Mouse (Mus musculus): Measurements from ENCODE around the gene Gorab.

Gene Gorab

DNA sequence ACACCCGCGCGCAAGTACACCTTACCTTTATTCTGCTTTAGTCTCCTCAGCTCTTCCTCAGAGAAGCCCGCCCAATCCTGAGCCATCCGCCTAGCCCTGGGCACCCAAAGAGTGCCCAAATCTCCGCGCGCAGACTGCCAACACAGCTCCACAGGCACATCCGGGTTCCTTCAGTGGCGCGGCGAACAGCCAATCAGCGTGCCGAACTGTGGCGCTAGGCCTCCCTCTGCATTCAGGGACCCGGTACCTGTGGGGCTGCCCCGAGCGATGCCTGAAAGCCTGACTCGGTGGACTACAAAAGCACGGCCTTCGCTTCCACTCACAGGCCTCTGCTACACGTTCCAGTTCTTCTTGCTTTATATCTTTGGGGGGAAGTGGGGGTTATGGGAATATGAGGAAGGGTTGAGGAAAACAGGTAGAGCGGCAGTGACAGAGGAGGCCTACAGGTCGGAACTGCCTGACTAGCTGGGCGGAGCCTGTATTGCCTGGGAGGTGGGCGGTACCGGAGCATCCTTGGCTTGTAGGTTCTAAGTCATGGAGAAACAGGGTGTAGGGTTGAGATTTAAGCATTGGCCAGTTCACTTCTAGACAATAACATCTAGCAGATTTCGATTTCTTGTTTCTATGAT is at the start of gene Gorab:
Gorab (minus strand) TSS at position 172 of the 629 bp plus-strand sequence.
- in situ Hi-C loops (cut with MboI, MseI), result loop anchor here in 1 of 2 experiments (25.0 kb wide), 1 partner anchor 759 kb away; the partner anchor contains the start of gene F5

DNA sequence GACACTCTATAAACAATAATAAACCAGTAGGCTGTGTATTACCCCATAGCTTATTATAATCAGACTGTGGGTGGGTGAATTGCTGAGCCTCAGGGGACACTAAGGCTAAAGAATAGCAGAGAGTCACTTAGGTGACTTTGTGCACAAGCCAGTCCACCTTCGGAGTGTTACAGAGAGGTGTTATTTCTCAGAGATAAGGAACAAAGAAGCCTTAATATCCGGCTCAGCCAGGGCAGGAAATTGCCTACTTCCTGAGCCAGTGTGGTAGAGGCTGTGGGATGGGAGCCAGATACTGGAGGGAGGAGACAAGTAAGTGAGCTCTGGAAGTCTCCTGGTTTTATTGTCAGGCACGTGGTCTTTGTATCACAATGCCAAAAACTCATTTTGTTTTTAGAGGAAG is 40.4 kb upstream of the Gorab start:
- in situ Hi-C loops (cut with MboI, MseI), result no loop called here

DNA sequence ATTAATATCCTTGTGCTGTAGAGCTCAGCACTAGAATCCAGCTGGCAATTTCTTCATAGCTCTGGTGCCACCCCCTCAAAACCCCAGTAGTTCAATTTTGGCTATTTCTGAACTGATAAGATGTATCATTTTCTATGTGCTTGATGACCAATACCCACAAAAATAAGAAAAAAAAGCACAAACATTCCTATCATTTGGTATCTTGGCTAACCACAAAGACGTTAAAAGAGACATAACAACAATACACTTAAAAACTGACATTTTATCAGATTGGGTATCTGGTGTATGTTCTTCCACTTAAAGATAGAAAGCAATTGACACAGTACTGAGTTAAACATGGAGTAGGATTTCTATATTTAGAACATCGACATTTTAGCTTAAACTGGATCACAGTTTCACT is 35.5 kb upstream of the Gorab start:
- in situ Hi-C loops (cut with MboI, MseI), result no loop called here

DNA sequence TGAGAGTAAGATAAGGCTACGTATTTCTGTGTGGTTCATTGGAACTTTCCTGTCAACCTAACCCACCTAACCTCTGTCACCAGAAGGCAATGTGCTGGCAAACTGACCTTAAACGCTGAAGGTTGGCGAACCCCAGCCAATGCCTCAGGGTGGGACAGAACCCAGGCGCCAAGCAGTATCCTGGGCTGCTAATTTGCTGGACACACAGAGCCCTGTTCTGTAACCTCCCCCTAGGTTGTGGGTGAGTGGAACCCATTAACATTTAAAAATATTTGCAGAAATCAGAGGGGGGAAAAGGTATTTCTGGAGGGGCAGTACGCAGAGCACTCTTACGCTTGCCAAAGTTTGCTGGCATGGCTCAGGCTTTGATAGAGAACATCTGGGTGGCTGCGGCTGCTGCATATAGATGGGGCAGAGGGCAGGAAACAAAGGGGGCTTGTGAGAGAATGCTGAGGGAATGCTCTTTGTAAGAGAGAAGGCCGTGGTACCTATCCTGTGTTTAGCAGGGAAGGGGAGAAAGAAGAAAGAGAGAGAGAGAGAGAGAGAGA is 20.1 kb upstream of the Gorab start:
- in situ Hi-C loops (cut with MboI, MseI), result loop anchor here in 1 of 2 experiments (25.0 kb wide), 1 partner anchor 739 kb away; the partner anchor contains the start of gene F5

DNA sequence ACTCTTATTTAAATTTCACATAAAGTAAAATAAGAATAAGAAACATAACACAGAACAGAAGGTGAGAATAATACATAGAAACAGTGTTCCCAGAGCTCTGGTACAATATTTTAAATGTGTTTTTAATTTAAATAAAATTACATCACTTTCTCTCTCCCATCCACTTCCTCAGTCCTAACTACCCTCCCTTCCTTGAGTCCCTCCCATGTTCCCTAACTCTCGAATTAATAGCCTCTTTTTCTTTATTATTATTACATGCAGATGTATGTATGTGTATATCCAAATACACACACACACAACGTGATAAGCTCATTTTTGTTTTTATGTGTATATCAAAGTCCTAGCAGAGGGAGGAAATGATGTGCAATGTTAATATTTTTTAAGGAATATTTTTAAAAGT is 13.7 kb upstream of the Gorab start:
- in situ Hi-C loops (cut with MboI, MseI), result loop anchor here in 1 of 2 experiments (25.0 kb wide), 1 partner anchor 745 kb away; the partner anchor contains the start of gene F5

DNA sequence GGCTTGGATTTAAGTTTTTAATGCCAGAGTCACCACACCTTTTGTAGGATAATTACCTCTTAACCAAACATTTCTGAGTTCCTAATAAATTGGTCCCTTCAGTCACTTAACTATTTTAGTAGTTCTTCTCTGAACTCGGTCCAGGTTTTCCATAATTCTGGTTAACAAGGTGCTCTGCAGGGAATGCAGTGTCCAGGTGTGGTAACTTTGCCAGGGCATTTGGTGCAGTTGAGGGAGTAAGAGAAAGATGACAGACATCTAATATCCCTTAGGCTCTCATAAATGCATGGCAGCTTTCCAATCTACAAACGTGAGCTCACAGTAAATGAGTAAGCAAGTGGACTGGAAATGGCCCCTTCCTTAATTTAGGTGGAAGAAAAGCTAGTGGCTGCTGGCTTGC is 10.7 kb upstream of the Gorab start:
- in situ Hi-C loops (cut with MboI, MseI), result loop anchor here (5.0 to 25.0 kb wide), 2 partner anchors 52 to 748 kb away; partner anchors contain the start of gene F5 (in 1 of the 2)

DNA sequence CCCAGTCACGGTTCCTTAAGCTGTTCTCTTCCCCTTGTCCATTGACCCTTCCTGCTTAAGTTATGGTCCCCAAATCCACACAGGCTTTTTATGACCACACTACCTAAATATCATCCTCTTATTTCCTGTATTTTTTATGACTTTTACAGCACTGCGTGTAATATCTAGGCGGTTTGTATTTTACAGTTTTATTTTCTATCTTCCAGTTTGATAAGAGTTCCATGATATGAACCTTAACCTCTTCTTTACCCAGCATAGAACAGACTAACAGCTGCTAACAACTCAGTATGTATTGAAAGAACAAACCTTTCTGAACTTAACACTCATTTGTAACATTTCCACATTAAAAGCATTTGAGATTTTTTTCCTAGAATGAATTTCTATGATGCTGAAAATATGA is 2.7 kb upstream of the Gorab start:
- in situ Hi-C loops (cut with MboI, MseI), result loop anchor here in 1 of 2 experiments (25.0 kb wide), 1 partner anchor 756 kb away; the partner anchor contains the start of gene F5

DNA sequence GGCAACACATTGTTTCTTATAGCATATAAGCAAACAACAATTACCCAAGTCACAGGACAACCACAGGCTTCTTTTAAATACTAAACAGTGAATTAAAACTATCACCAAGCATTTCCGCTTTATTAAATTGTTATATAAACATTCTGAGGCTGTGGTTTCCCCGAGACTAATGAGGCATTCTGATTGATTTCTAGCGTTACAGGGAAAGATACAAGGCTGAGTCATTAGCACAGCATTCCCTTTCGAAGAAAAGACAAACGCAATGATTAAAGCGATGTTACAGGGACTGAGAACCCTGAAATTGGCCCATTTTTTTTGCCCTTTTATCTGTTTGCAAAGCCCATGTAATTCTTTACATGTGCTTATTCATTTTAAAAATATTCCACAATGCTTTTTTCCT is 12.1 kb downstream of the Gorab start:
- in situ Hi-C loops (cut with MboI, MseI), result loop anchor here (10.0 to 25.0 kb wide), 3 partner anchors 521 to 1793 kb away; no protein-coding TSS in a partner anchor

DNA sequence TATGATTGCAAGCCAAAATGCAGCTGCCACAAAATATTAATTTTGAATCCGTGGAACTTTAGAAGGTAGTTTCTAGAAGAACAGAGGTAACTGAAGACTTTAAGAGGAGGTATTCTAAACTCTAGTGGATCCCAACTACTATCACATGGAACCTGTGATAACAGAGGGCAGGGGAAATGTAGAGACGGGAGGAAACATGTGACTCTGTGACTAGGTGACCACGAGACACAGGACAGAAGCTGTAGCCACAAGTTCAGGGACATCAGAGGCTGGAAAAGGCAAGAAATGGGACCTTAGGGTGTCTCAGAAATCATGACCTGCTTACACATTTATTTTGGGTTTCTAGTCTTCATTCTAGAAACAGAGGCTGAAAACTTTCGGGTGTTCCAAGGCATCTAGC is 13.4 kb downstream of the Gorab start:
- in situ Hi-C loops (cut with MboI, MseI), result loop anchor here (10.0 to 25.0 kb wide), 3 partner anchors 522 to 1795 kb away; no protein-coding TSS in a partner anchor

DNA sequence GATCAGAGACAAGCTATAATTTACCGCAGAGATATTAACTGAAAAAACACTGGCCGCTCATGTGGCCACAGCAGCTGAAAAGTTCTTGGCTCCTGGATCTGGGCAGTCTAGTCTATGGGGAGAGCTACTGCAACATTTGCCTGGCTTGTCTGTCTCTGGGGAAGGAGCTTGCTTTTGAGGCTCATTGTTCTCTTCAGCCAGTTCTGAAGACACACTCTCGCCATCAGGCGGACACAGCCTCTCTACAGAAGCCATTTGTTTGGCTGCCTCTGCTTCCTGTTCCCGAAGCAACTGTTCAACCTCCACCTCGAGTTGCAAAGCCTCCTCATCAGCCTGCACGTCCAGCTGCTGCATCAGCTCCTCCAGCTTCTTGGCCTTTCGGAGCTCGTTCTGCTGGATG is 17.3 kb downstream of the Gorab start:
- in situ Hi-C loops (cut with MboI, MseI), result loop anchor here (25.0 kb wide), 2 partner anchors 526 to 624 kb away; no protein-coding TSS in a partner anchor

DNA sequence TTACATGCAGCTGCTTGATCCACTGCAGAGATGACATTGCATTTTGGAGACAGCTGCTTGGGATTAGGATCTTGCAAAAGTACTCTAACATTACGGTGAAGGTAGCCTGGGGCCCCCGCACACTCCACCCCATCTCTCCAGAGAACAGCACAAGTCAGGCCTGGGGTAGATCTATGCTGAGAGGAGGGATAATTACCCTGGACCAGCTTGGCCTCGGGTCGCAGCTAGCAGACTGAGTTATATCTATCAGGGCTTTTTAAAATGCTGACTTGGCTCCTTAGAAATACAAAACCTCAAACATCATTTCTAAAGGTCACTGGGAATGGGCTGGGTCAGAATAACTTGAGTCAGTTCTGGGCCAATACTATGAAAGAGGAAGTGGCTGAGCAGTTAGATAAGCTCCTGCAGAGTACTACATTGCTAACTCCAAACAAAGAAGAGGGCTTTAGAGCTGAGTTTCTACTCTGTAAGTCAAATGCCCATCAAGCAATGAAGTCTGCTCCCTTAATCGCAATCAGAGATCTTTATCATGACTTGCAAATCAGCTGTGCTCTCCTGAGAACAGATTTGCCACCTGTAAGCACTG is 19.9 kb downstream of the Gorab start:
- in situ Hi-C loops (cut with MboI, MseI), result loop anchor here (25.0 kb wide), 2 partner anchors 529 to 621 kb away; no protein-coding TSS in a partner anchor

DNA sequence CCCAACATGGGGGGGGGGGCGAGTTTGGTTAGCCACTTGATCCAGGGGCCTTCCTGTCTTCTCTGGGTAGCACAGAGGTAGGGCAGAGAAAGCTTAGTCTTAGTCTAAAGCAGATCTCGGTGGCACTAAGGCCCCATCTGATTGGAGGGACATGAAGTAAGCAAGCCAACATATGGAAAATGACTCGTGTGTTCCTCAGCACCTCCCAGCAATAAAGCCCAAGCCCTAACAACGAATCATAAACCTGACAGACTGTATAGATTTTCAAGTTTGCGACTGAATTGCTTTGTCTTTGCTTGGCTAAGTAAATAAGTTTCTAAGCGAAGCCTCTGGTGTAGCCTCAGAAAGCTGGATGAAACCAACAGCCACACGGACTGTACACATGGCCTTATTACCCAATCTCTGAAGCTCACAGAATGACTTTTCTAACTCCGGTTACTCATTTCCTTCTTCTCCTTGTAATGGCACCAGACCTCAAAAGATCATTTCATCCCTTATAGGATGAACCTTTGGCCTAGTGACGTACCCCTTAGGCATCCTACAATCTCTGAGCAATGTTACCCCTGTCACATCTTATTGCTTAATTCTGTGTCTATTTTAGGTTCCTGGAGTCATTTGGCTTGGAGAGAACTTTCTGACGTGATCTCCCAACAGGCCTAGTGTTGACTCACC is 21.3 kb downstream of the Gorab start:
- in situ Hi-C loops (cut with MboI, MseI), result loop anchor here (25.0 kb wide), 2 partner anchors 530 to 620 kb away; no protein-coding TSS in a partner anchor

DNA sequence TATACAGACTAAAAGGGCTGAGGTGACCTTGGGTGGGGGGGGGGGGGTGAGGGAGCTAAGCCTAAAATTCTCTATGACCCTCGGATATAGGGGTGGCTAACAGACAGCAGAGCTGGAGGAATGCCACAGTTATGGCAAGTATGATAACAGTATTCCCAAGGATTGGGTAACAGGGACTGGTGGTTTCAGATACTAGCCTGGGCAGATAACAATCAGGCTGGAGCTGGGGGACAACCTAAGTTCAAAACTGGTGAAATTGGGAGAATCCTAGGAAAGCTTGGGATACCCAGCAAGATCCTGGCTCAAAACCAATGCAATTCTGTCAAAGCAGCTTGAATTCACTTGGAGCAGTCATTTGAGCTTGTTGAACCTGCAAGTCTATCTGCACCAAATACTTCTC is 22.9 kb downstream of the Gorab start:
- in situ Hi-C loops (cut with MboI, MseI), result loop anchor here (25.0 kb wide), 2 partner anchors 532 to 618 kb away; no protein-coding TSS in a partner anchor

DNA sequence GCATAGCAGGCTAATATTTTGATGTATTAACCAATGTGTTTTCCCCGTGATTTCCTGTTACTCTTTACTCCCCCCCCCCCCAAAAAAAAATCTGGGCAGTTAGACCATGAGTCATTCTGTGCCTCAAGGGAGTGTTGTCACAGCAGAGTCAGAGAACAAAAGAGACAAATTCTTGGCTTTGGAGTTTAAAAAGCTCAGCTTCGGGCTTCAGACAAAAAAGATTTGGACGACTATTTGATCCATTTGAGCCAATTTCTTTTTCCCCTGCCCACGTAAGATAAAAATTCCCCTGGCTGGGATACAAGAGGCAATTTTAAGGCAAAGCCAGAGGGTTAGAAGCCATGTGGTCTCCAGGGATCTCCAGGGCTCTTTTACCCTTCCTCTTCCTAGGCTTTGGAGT is 23.4 kb downstream of the Gorab start:
- in situ Hi-C loops (cut with MboI, MseI), result loop anchor here (25.0 kb wide), 2 partner anchors 532 to 618 kb away; no protein-coding TSS in a partner anchor

DNA sequence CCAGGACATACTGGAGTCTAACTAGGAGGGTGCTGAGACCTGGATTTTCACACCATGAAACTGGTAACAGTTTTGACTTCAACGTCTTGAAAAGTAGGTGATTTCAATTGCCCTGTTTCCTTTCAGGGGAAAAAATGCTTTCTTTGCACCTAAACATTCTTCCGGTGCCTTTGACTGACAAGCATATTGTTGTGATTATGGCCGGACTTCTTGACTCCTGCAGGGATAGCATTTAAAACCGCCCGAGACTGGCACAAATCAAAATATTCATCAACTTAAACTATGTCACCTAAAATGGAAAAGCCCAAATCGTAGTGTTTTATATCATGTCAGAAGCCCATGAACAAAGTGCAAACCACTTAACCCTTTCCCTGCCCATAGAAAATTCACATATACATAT is 25.5 kb downstream of the Gorab start:
- in situ Hi-C loops (cut with MboI, MseI), result loop anchor here (25.0 kb wide), 2 partner anchors 534 to 616 kb away; no protein-coding TSS in a partner anchor

DNA sequence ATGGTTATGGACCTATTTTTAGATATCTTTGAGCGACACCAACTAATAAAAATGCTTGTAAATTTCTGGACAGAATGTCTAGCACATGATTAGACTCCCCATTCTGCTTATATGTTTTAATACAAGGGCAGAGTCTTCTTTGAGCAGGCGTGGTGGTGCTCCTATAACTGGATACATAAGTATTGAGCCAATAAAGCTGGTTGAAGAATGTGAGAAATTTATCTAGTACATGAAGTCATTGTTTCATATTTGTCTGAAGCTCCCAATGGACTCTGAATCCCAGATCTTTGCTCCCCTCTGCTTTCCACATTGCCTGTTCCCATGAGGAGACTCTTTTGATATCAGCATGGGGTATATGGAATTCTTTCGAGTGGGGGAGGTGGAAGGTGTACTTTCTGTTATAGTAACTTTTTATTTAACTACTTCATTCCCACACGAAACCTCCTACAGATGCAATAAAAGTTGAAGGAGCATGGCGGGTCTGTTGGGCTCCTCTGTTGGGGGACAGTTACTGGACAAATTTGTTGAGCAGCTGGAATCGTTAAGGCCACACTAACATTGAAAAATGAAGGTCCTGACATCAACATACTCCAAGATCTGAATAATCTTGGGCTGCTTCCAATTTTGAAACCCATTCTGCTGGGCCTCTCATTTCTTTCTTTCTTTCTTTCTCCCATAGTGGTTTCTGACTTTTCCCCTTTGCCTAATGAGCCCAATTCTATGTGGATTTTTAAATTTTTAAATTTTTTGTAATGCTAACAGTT is 26.5 kb downstream of the Gorab start:
- in situ Hi-C loops (cut with MboI, MseI), result loop anchor here (25.0 kb wide), 2 partner anchors 535 to 615 kb away; no protein-coding TSS in a partner anchor

DNA sequence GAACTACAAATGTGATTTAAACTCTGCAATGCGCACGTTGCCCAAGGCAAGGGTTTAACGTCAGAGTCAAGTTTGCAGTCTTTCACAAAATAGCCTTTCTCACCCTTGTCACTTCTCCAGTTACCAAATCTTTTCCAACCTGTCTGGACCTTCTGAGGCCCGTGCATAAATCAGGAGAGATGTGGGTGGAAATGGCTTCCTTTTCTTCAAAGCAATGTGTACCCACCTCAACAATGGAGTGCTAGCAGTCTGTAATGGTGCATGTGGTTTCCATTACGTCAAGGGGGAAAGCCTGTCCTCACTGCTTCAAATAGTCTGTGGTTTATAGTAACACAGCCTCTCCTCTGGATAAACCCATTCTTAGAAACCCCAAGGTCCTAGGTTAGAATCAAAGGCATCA is 29.0 kb downstream of the Gorab start:
- in situ Hi-C loops (cut with MboI, MseI), result no loop called here

DNA sequence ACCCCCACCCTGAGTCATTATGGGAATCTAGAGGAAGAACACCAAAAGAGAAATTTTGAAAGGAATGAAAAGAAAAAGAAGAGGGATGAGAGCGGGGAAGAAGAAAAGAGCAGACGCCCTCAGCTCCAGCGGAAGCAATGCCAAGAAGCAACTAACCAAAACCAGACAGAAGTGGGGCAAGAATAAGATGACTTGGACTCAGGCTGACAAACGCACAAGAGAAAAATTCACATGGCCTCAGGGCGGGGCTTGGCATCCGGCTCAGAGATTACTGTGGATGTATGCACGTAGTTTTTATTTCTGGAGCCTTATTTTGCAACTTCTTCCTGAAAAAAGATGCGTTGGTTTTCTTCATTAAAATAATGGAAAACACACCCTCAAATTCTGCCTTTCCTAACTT is 41.3 kb downstream of the Gorab start:
- in situ Hi-C loops (cut with MboI, MseI), result loop anchor here in 1 of 2 experiments (5.0 kb wide), 1 partner anchor 50 kb away; no protein-coding TSS in a partner anchor

DNA sequence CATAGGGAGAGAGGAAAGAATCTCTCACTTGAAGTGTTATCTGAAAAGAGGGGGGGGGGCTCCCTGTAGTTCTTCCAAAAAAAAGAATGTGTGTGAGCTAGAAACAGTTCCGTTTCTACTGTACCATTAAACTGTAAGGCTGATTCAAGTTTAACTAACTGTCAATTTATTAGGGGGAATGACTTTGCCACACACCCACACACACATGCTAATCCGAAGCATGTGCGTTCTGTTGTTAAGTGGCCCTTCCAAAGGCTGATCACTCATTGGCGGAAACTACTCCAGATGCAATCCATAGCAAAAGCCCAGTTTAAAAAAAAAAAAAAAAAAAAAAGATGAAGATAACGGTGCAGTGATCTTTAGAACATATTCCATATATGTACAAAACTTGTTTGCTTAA is 42.1 kb downstream of the Gorab start:
- in situ Hi-C loops (cut with MboI, MseI), result loop anchor here in 1 of 2 experiments (5.0 kb wide), 1 partner anchor 51 kb away; no protein-coding TSS in a partner anchor

DNA sequence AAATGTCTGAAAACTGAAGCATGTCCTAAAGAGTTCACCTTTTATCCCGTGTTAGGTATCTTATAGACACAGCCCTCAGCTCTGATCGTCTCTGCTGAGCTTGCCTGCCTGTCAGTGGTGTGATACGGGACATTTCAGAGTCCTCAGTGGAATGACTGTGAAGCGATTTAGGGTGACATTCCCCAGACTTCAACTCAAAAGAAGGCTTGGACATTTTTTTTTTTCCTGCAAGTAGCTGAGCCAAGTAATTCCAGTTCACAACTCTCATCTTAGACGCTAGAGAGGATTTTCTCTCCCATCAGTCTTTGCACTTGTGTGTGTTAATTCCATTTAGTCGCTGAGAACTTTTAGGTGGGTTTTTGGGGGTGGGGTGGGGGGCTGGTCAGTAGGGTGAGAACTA is 42.7 kb downstream of the Gorab start:
- in situ Hi-C loops (cut with MboI, MseI), result loop anchor here in 1 of 2 experiments (5.0 kb wide), 1 partner anchor 52 kb away; no protein-coding TSS in a partner anchor
